Mouse (Mus musculus) cerebellum, adult 2 months (tissue): ENCODE data around the gene Nbea. TPM values are rescaled to one million over a fixed set of nuclear protein-coding genes. Genes with fewer than 3 reads are reported as not detected.

Experiments used
- DNase-seq, 2 experiments: peaks; one replicate each; pipeline ENCODE4 v3.0.0; 2021
- H3K27ac ChIP-seq: fragments of 200-500 bp; 2 replicates; pipeline ENCODE4 v1.5.1; 2012; ENCODE audit warnings: low read length, control low read depth, inconsistent platforms; ENCODE audit not compliant: insufficient read depth
- H3K27me3 ChIP-seq: fragments of 200-500 bp; 2 replicates; pipeline ENCODE4 v1.6.1; 2012; ENCODE audit warnings: inconsistent platforms, mild to moderate bottlenecking, low read length, moderate library complexity; ENCODE audit not compliant: control insufficient read depth, insufficient read depth
- H3K4me1 ChIP-seq: fragments of 200-500 bp; 2 replicates; pipeline ENCODE4 v1.6.1; 2011; ENCODE audit warnings: low read length; ENCODE audit not compliant: control insufficient read depth, insufficient read depth
- H3K4me3 ChIP-seq: fragments of 200-500 bp; replicated peaks from 2 replicates; pipeline ENCODE3; 2011; ENCODE audit warnings: mild to moderate bottlenecking, low read depth, low read length, control low read depth; ENCODE audit not compliant: insufficient read depth
- CTCF ChIP-seq: fragments of 200-500 bp; IDR thresholded peaks from 2 replicates; pipeline ENCODE4 v1.5.1; 2011; ENCODE audit warnings: low read depth, mild to moderate bottlenecking, control low read depth, low read length, moderate library complexity, borderline replicate concordance; ENCODE audit not compliant: insufficient read depth
- POLR2A ChIP-seq: fragments of 200-500 bp; IDR thresholded peaks from 2 replicates; pipeline ENCODE4 v1.6.1; 2011; ENCODE audit warnings: low read length, control low read depth, borderline replicate concordance; ENCODE audit not compliant: insufficient read depth
- WGBS: fragments of 180-500 bp; shearing (Covaris S2); methylation state at CpG from one replicate; pipeline ENCODE4 v1.1.7; 2018; 5-methylcytosine and 5-hydroxymethylcytosine counted together
- polyA plus RNA-seq: library from polyadenylated mRNA; depleted of rRNA; stranded (reverse); fragments of >200 nt; gene quantifications from 2 replicates; pipeline ENCODE4 v1.2.3, GENCODE M21; 2012

Nbea gene
- polyA plus RNA-seq, 1 experiment: 109 TPM

- Histone ChIP-seq H3K4me3 (no peak overlapping the region), H3K27ac (no peak overlapping the region), H3K4me1 (peaks cover 22% of the 10 kb centered on the region; the same call in 1 of the 2 replicates), H3K27me3 (no peaks in the 10 kb centered on the region)
- peak; percentile 41 to 71 for DNase-seq
- 24% methylated on average over 2 of the region's 2 CpGs for WGBS
- TF ChIP-seq CTCF (no peak), POLR2A (no peak)
Measured at GRCm38 (mm10) chr3:55652321-55652720, 531.2 kb downstream of the Nbea start.

- no peak overlapping the region for H3K27ac ChIP-seq
- peaks cover 26% of the 10 kb centered on the region for H3K4me1 ChIP-seq
- DNase-seq: no peak
- no peak for TF ChIP-seq POLR2A
- TF ChIP-seq CTCF: no peak
- WGBS: 83% methylated on average over 4 of the region's 4 CpGs
- H3K27me3 ChIP-seq: no peaks in the 10 kb centered on the region
- no peak overlapping the region for H3K4me3 ChIP-seq
Measured at GRCm38 (mm10) chr3:55651877-55652276, 531.6 kb downstream of the Nbea start.

GRCm38 (mm10) chr3:55649541-55649940 lies 534.0 kb downstream of the Nbea start:
- peak in 1 of 2 experiments; percentile 21 for DNase-seq
- Histone ChIP-seq H3K4me1 (peaks cover 32% of the 10 kb centered on the region), H3K27ac (no peak overlapping the region), H3K27me3 (no peaks in the 10 kb centered on the region), H3K4me3 (no peak overlapping the region)
- 40% methylated on average over 5 of the region's 5 CpGs for WGBS
- TF ChIP-seq POLR2A: no peak
- no peak for TF ChIP-seq CTCF

- Histone ChIP-seq H3K27me3 (no peaks in the 10 kb centered on the region), H3K27ac (no peak overlapping the region), H3K4me1 (peaks cover 38% of the 10 kb centered on the region), H3K4me3 (no peak overlapping the region)
- TF ChIP-seq POLR2A (no peak), CTCF (no peak)
- 26% methylated on average over 4 of the region's 4 CpGs for WGBS
- DNase-seq: peak in 1 of 2 experiments; percentile 46
Measured at GRCm38 (mm10) chr3:55648299-55648698, 535.2 kb downstream of the Nbea start.

GRCm38 (mm10) chr3:55647176-55647575 lies 536.3 kb downstream of the Nbea start:
- TF ChIP-seq POLR2A (no peak), CTCF (no peak)
- Histone ChIP-seq H3K27ac (peak overlapping the region; percentile 13), H3K27me3 (no peaks in the 10 kb centered on the region), H3K4me3 (no peak overlapping the region), H3K4me1 (peaks cover 32% of the 10 kb centered on the region)
- DNase-seq: peak; percentile 50 to 56
- 16% methylated on average over 6 of the region's 6 CpGs for WGBS

GRCm38 (mm10) chr3:55646437-55646836 lies 537.1 kb downstream of the Nbea start:
- Histone ChIP-seq H3K27ac (no peak overlapping the region), H3K4me3 (no peak overlapping the region), H3K27me3 (no peaks in the 10 kb centered on the region), H3K4me1 (peaks cover 28% of the 10 kb centered on the region)
- no peak for TF ChIP-seq CTCF
- no peak for TF ChIP-seq POLR2A
- peak in 1 of 2 experiments; percentile 34 for DNase-seq
- WGBS: 87% methylated on average over 3 of the region's 3 CpGs

GRCm38 (mm10) chr3:55644035-55644618 lies 539.4 kb downstream of the Nbea start:
- no peak overlapping the region for H3K27ac ChIP-seq
- WGBS: 12% methylated on average over 11 of the region's 11 CpGs
- H3K27me3 ChIP-seq: no peaks in the 10 kb centered on the region
- H3K4me1 ChIP-seq: peaks cover 28% of the 10 kb centered on the region
- TF ChIP-seq POLR2A (no peak), CTCF (no peak)
- DNase-seq: peak; percentile 73 to 83
- H3K4me3 ChIP-seq: no peak overlapping the region

- DNase-seq: no peak
- Histone ChIP-seq H3K4me1 (peaks cover 9% of the 10 kb centered on the region), H3K27me3 (no peaks in the 10 kb centered on the region), H3K27ac (no peak overlapping the region), H3K4me3 (no peak overlapping the region)
- 89% methylated on average over 7 of the region's 7 CpGs for WGBS
- TF ChIP-seq CTCF (no peak), POLR2A (no peak)
Measured at GRCm38 (mm10) chr3:55637660-55638059, 545.8 kb downstream of the Nbea start.
